Mouse (Mus musculus): ENCODE results near the gene Mrm2.

GRCm38 (mm10) chr5:140381156-140381555, 49.5 kb upstream of the Mrm2 start:
- no peak for TF ChIP-seq CTCF (IDR thresholded peaks at IDR 0.05; ENCODE audit: control insufficient read depth, insufficient read depth, low read length)
- TF ChIP-seq POLR2A (IDR thresholded peaks at IDR 0.05; ENCODE audit: borderline replicate concordance, control insufficient read depth, low read depth, low read length) = no peak
